In genomic region chr9:115915586-115916270, GRCm38 (mm10) we compare ENCODE assay signal across 13 mouse cellular contexts. TPM values are rescaled to one million over a fixed set of nuclear protein-coding genes. Genes with fewer than 3 reads are reported as not detected.
A peak's percentile ranks its signal among the peaks of the same experiment; 100 is the strongest.
DNase-seq lines count a peak whose midpoint lies in the region; ATAC-seq and TF ChIP-seq lines count a peak whose summit lies in the region.
"Had no signal": no experiment of that assay in that cellular context is flagged by ENCODE, and none has a peak within 500 bp of the region (broad histone marks: within the 10 kb centered on the region; RNA-seq: fewer than 3 reads in every experiment).

No protein-coding gene starts in this region.

- DNase-seq in hindbrain, embryonic 10.5 days (ENCODE audit: low spot score): no peak
- DNase-seq in lung, embryonic 14.5 days: peak; percentile 50
- no peak for DNase-seq in lung, postnatal 14 days
- peak; percentile 32 to 41 for DNase-seq in layer of hippocampus, adult 8-10 months (ENCODE audit: low spot score in 2 of 2)
- no peak for DNase-seq in limb, embryonic 10.5 days (ENCODE audit: low spot score)
- DNase-seq: cerebellum, postnatal 36 days; right cerebral cortex, postnatal 4 days had no signal

- no peaks in the 10 kb centered on the region for H3K9me3 ChIP-seq in hindbrain, embryonic 15.5 days
- no peaks in the 10 kb centered on the region for H3K9me3 ChIP-seq in hindbrain, embryonic 10.5 days
- H3K9me3 ChIP-seq in lung, embryonic 14.5 days (ENCODE audit: low read depth, low read length): no peaks in the 10 kb centered on the region
- no peaks in the 10 kb centered on the region for H3K9me3 ChIP-seq in limb, embryonic 10.5 days (replicated peaks)
- H3K9me3 ChIP-seq: embryonic facial prominence, embryonic 13.5 days; forebrain, embryonic 13.5 days; heart, embryonic 15.5 days had no signal

- ATAC-seq in hindbrain, embryonic 15.5 days (ENCODE audit: low FRiP score, low read depth): no peak
- no peak for ATAC-seq in lung, embryonic 14.5 days (ENCODE audit: insufficient read depth)
- ATAC-seq in CD4-positive, CD25-positive, alpha-beta regulatory T cell, adult 4 months: no peak
- ATAC-seq: forebrain, embryonic 13.5 days had no signal

- no peak for TF ChIP-seq CTCF in lung, embryonic 14.5 days (IDR thresholded peaks at IDR 0.05; ENCODE audit: low read depth)

- peaks cover 7% of the 10 kb centered on the region; the same call in 1 of the 2 replicates for H3K4me1 ChIP-seq in hindbrain, embryonic 15.5 days (replicated peaks)
- H3K4me1 ChIP-seq in hindbrain, embryonic 10.5 days (replicated peaks): no peaks in the 10 kb centered on the region
- H3K4me1 ChIP-seq in lung, embryonic 14.5 days (ENCODE audit: insufficient read depth): no peaks in the 10 kb centered on the region
- peaks cover 25% of the 10 kb centered on the region for H3K4me1 ChIP-seq in limb, embryonic 10.5 days
- H3K4me1 ChIP-seq: embryonic facial prominence, embryonic 13.5 days; forebrain, embryonic 13.5 days had no signal

- WGBS in hindbrain, embryonic 15.5 days: 57% methylated on average over 14 of the region's 14 CpGs
- 90% methylated on average over 14 of the region's 14 CpGs for WGBS in hindbrain, embryonic 10.5 days
- WGBS in lung, embryonic 14.5 days: 43% methylated on average over 14 of the region's 14 CpGs
- 69% methylated on average over 14 of the region's 14 CpGs for WGBS in limb, embryonic 10.5 days

- no peaks in the 10 kb centered on the region for H3K27me3 ChIP-seq in hindbrain, embryonic 15.5 days
- no peaks in the 10 kb centered on the region for H3K27me3 ChIP-seq in hindbrain, embryonic 10.5 days (ENCODE audit: insufficient read depth, poor library complexity, severe bottlenecking)
- H3K27me3 ChIP-seq in lung, embryonic 14.5 days (ENCODE audit: insufficient read depth, low read length): no peaks in the 10 kb centered on the region
- no peaks in the 10 kb centered on the region for H3K27me3 ChIP-seq in limb, embryonic 10.5 days (ENCODE audit: low read depth, poor library complexity, severe bottlenecking)
- H3K27me3 ChIP-seq: embryonic facial prominence, embryonic 13.5 days; forebrain, embryonic 13.5 days; heart, embryonic 15.5 days had no signal

- H3K9ac ChIP-seq in hindbrain, embryonic 15.5 days: no peak overlapping the region
- H3K9ac ChIP-seq in lung, embryonic 14.5 days: no peak overlapping the region
- H3K9ac ChIP-seq: embryonic facial prominence, embryonic 13.5 days; forebrain, embryonic 13.5 days; heart, embryonic 15.5 days had no signal

- H3K36me3 ChIP-seq in hindbrain, embryonic 15.5 days: no peaks in the 10 kb centered on the region
- H3K36me3 ChIP-seq in hindbrain, embryonic 10.5 days: no peaks in the 10 kb centered on the region
- no peaks in the 10 kb centered on the region for H3K36me3 ChIP-seq in lung, embryonic 14.5 days (ENCODE audit: insufficient read depth)
- no peaks in the 10 kb centered on the region for H3K36me3 ChIP-seq in limb, embryonic 10.5 days
- H3K36me3 ChIP-seq: embryonic facial prominence, embryonic 13.5 days; heart, embryonic 15.5 days had no signal

- H3K27ac ChIP-seq in hindbrain, embryonic 15.5 days (replicated peaks): peak overlapping the region; percentile 20; the same call in 1 of the 2 replicates
- no peak overlapping the region for H3K27ac ChIP-seq in hindbrain, embryonic 10.5 days
- H3K27ac ChIP-seq in lung, embryonic 14.5 days (ENCODE audit: low read depth): no peak overlapping the region
- 0 out of 2 replicates have a peak overlapping the region, but pooled peaks have one; percentile 25 for H3K27ac ChIP-seq in limb, embryonic 10.5 days
- H3K27ac ChIP-seq: embryonic facial prominence, embryonic 13.5 days; forebrain, embryonic 13.5 days; heart, embryonic 15.5 days had no signal

- no peak overlapping the region for H3K4me2 ChIP-seq in hindbrain, embryonic 15.5 days
- H3K4me2 ChIP-seq in lung, embryonic 14.5 days: no peak overlapping the region
- H3K4me2 ChIP-seq: embryonic facial prominence, embryonic 13.5 days; forebrain, embryonic 13.5 days; heart, embryonic 15.5 days had no signal

- H3K4me3 ChIP-seq in hindbrain, embryonic 15.5 days: no peak overlapping the region
- no peak overlapping the region for H3K4me3 ChIP-seq in hindbrain, embryonic 10.5 days
- H3K4me3 ChIP-seq in lung, embryonic 14.5 days (ENCODE audit: low read depth, low read length): no peak overlapping the region
- H3K4me3 ChIP-seq in limb, embryonic 10.5 days: no peak overlapping the region
- H3K4me3 ChIP-seq: embryonic facial prominence, embryonic 13.5 days; forebrain, embryonic 13.5 days; heart, embryonic 15.5 days had no signal

RNA-seq across cellular contexts. Expression of gene Gadl1, which starts 6.5 kb away (rescaled TPM):
- polyA plus RNA-seq in hindbrain, embryonic 15.5 days (2015; fragmentation: Nextera tagmentation; extraction: Ambion mirVana): 0.22 and 0.28 TPM in 2 replicates
- polyA plus RNA-seq in hindbrain, embryonic 10.5 days (2016; fragmentation: Nextera tagmentation; extraction: Ambion mirVana): 0.47 and 0.50 TPM in 2 replicates
- 0.45 and 0.54 TPM in 2 replicates for polyA plus RNA-seq in lung, embryonic 14.5 days (2014; fragmentation: Nextera tagmentation; extraction: Ambion mirVana)
- total RNA-seq in layer of hippocampus, adult 8-10 months (2022): 1 to 10 TPM in 2 of 4 experiments, under 1 TPM in 2; 0.45 to 2.3 (median 1.5) TPM
- 0.31 and 0.44 TPM in 2 replicates for polyA plus RNA-seq in limb, embryonic 10.5 days (2016; fragmentation: Nextera tagmentation; extraction: Ambion mirVana)
- polyA plus RNA-seq in CD4-positive, CD25-positive, alpha-beta regulatory T cell, adult 4 months (2017; shearing (Covaris generic)): not detected
- polyA plus RNA-seq: large intestine, adult 2 months had no signal

Comparison
In these comparisons a context has a peak if more than half of its experiments do, and no peak if none do; other contexts are left out.
1. H3K27ac ChIP-seq: peak in hindbrain, embryonic 15.5 days (single experiment) and limb, embryonic 10.5 days (single experiment); none in hindbrain, embryonic 10.5 days (single experiment) and lung, embryonic 14.5 days (single experiment).
2. DNase-seq: peak in lung, embryonic 14.5 days (single experiment) and layer of hippocampus, adult 8-10 months (2 of 2); none in hindbrain, embryonic 10.5 days (single experiment), lung, postnatal 14 days (single experiment) and limb, embryonic 10.5 days (single experiment).